Mouse (Mus musculus) E14TG2a.4 (cell line): ENCODE results near the gene Lyar.

ENCODE experiments used
- CTCF ChIP-seq: conservative IDR thresholded peaks from 2 replicates; pipeline ENCODE4 v1.5.1; 2014; ENCODE audit warnings: low read length
- POU5F1 ChIP-seq: IDR thresholded peaks from 2 replicates; pipeline ENCODE4 v1.6.1; 2014; ENCODE audit warnings: low read length, borderline replicate concordance

DNA sequence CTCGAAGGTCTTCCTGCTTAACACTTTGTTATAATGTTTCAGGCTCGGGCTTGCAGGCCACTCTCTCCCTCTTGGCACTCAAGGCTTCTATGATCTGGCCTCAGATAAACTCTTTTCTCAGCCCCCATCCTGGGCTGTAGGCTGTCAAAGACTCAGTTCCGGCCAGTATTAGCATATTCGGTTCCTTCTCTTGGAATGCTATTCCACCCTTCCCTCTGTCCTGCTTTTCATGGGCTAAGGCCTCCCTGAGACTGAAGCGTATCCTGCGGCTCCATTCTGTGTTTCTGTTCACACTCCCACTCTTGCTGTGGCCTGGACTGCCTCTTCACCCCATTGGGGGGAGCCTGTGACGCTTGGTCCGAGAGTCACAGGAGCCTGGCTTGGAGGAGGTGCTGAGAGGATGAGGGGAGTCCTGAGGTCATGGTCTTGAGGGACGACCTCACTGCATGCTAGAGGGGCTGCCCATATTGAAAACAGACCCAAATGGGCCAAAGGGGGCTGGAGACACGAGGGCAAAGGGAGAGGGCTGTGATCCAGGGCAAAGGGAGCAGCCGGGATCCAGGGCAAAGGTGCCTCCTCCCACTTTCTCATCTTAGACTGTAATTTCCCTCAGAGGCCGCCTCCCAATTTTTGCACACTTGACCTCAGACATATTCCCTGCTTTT lies 57.8 kb downstream of the Lyar start:
- TF ChIP-seq CTCF (no peak), POU5F1 (no peak)
